Mouse (Mus musculus) adrenal gland, postnatal 36 days (tissue): ENCODE results near the gene A630076J17Rik. TPM values are rescaled to one million over a fixed set of nuclear protein-coding genes. Genes with fewer than 3 reads are reported as not detected.

Experiments used
- DNase-seq, 2 experiments: peaks; one replicate each; pipeline ENCODE4 v3.0.0; 2021; ENCODE audit warnings: mixed read lengths in 1 of 2
- total RNA-seq, 2 experiments: library from RNA; stranded (reverse); gene quantifications; 2 replicates each; pipeline ENCODE4 v1.2.3; 2021

A630076J17Rik gene
- total RNA-seq, 2 experiments from 2014 or later, result not detected

DNA sequence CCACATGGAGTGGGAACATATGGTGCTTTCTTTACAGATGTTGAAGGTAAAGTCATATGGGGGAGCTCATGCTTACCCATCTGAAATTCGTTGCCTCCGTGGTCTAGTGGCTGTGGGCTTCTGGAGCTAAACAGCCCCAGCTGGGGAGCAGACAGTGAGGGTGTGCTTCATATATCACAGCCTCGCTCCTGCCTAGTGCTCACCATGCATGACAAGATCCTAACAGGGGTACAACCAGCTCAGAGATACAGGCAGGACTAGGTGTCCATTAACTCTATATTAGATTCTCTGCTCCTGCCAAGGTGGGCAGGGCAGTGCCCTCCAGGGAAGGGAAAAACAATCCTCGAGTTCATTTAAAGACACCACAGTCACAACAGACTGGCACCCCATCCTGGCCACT is 788 bp downstream of the A630076J17Rik start:
- DNase-seq, result no peak

DNA sequence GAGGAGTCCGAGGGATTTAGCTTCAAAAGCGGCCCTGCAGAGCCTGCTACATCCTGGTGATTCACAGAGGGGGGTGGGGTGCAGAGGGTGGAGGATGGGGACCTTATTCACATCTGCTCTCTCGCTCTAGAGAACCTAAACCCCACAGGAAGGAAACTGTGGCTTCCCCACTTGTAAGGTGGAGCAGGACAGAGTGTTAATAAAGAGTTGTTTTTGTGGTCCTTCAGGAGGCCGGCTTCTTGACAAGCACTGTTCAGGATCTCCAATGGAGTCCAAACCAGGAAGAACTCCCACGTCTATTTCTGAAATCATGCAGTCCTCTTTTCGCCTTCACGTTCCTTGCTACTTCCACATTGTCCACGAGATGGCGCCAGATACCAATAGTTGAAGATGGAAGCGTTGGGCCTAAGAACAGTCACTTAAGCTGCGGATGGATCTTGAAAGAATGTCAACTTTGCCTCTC is 3.0 kb downstream of the A630076J17Rik start:
- DNase-seq, result peak; percentile 78 to 81

- DNase-seq, result no peak
These were observed 3.5 kb downstream of the A630076J17Rik start for GRCm38 (mm10) chr3:107233945-107234344.

DNA sequence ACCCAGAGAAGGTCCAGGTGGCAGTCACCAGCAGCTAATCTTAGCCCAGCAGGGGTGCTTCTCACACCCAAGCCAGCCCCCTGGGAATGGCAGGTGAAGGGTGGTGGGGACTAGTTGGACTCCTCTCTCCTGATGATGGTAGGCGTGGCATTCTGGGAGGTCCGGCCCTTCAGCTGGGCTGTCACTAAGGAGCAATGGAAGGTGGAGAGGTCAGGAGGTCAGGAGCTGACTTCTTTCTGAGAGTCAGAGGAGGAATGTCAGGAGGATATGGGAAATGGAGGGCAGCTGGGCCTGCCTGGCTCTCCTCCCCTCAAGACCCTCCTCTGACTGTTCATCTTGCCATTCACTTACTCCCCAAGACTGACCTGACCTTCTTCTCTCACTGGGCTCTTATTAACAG is 7.6 kb downstream of the A630076J17Rik start:
- DNase-seq, result no peak

- no peak for DNase-seq
These were observed 8.1 kb downstream of the A630076J17Rik start for GRCm38 (mm10) chr3:107238471-107238980.

GRCm38 (mm10) chr3:107239607-107240006 is 9.2 kb downstream of the A630076J17Rik start, which contains the start of gene Prok1:
Gene Prok1 (minus strand): TSS chr3:107239707.
- no peak for DNase-seq

DNA sequence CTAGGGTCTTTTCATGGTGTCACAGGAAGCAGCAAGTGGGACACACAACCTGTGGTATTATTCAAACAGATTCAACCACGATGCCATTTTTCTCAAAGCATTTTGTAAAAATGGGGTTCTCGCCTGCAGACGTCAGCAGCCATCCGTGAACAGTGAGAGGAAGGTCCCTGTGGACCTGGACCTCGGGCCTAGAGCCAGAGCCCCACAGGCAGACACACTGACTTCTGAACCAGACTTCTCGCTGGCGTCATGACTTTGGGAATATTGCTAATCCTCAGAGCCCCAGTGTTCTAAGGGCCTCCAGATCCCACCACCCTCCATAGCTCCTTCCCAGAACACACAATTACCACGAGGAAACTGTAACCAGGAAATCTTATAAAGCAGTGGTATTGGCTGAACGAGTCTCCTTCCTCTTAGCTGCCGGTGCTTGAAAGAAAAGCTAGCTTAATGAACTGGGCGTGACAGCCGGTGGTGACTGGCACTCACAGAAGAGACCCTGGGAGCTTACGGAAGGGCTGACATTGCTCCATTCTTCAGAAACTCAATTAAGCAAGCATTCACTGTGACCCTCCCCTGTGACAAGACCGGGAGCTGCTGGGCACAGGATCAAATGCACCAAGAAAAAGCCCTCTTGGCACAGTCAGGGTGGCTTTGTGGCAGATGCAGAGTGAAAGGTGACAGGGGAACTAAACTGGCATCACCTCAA is 11.1 kb downstream of the A630076J17Rik start:
- no peak for DNase-seq

GRCm38 (mm10) chr3:107246876-107247275 is 16.5 kb downstream of the A630076J17Rik start:
- no peak for DNase-seq

DNA sequence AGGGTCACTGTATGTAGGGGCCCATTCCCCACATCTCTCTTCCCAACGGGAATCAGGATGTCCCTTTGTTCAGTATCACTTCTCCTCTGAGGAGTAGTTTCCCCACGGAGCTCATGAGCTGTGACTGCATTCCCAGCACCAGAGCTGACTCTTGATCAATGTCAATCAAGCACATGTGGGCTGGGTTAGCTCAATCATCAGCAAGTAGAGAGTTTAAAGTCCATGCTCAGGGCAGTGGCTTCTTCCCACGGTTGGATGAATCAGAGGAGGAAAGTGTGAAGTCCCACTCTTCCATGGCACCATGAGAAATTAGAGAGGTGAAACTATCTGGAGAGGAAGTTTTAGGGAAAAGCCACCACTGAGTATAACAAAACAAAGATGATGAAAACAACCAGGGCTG is 18.6 kb downstream of the A630076J17Rik start:
- DNase-seq, result no peak

DNA sequence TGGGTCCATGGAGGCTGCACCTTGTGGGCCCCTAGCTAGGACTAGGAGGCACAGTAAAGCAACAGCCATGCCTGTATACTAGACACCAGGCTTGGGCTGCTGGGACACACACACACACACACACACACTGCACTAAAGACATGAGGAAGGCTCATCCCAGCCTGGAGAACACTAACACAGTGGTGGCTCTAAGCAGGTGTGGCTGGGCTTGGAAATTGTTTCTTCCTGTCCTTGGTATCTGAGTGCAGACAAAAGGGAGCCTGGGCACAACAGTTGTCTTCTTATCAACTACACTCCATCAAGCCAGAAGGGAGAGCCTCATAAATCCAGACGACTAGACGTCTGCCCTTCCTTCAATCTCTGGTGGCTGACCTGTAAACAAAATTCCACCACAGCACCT is 19.9 kb downstream of the A630076J17Rik start:
- no peak for DNase-seq

- DNase-seq, result no peak
These were observed 21.6 kb downstream of the A630076J17Rik start for GRCm38 (mm10) chr3:107252035-107252434.

DNA sequence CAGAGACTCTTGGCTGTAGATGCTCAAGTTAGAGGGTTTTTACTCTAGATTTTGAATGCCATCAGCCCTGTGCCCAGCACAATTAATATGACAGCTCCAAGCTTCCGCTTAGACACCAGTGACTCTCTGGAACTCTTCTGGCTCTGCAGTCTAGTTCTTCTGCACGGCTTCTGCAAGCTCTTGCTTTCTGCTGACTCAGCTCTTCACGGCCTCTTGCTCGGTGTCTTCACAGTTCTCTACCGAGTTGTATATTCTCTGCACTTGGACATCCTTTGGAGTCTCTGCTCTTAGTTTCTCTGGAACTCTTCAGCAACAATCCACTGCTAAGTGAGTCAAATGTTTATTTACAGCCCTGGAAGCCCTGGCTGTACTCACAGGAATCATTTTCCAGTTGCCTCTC is 23.5 kb downstream of the A630076J17Rik start:
- DNase-seq, result no peak

- DNase-seq, result no peak
These were observed 25.6 kb downstream of the A630076J17Rik start for GRCm38 (mm10) chr3:107255992-107256391.

DNA sequence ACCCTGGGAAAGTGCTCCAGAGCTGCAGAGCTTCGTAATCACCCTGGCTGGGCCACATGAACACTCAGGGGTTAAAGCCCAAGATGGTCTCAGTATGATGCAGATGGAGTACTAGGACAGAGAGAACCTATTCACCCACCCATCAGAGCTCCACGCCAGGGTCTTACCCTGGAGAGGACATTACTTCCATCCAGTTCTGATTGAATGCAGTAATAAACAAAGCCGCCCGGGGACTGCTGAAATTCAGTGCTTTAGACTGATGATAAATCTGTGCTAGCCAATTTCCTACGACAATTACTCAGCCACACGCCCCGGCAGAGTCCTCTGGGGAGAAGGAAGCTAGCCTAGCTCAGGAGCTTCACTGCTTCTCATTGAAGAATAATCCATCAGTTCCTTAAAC is 26.3 kb downstream of the A630076J17Rik start:
- DNase-seq, result no peak

GRCm38 (mm10) chr3:107257924-107258323 is 27.5 kb downstream of the A630076J17Rik start:
- DNase-seq, result no peak

DNA sequence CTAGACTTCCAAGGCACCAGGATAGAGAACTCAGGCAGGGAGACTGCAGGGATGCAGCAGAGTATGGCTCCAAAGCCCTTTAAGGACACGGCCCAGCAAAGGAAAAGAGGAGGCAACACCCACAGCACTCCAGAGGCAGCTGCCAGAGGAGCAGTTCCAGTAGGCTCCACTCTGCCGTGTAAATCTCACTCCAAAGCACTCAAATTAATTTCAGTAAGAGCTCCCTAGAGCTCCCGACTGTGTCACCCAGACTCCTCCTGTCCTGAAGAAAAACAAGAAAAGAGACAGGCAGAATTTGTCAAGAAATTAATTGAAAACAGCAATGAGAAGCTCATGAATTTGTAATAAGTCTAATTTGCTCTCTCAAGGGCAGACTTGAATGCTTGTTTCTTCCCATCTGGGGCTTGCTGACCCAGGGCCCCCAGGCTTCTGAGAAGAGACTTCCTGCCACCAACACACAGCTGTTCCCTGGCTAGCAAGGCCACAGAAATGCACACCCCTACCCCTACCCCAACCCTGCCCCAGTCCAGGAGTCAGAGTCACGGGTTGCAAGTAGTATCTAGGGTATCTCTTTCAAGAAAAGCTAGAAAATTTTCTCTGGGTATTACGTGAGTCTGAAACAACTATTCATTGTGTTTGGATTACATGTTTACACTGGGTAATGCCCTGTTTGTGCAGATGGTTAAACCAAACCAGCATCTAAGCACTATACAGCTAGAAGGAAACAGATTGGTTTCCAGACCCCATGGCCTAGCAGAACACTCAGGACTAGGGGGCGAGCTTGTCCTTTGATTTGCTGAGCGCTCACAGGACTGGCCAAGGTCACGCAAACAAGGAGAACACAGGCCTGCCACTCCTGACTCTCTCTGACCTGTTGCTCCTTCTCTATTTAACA is 30.8 kb downstream of the A630076J17Rik start:
- no peak for DNase-seq

GRCm38 (mm10) chr3:107261851-107262165 is 31.4 kb downstream of the A630076J17Rik start:
- DNase-seq, result peak; percentile 42 to 69

GRCm38 (mm10) chr3:107266814-107267345 is 36.5 kb downstream of the A630076J17Rik start:
- DNase-seq, result peak in 1 of 2 experiments; percentile 60

DNA sequence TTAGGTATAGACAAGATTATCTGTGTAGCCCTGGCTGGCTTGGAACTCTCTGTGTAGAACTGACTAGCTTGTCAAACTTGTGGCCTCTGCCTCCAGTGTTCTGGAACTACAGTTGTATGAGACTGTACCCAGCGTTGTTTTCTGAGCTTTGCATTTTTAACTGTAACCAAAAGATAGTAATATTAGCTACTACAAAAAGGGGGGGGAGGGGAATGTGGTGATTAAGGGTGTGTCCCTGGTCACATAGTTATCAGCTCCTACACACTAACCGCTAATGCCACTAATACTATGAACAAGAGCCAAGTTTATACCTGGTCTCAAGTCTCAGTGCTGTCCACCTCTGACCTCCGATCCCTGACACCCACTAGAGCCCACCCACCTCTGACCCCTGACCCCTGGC is 42.0 kb downstream of the A630076J17Rik start:
- no peak for DNase-seq

DNA sequence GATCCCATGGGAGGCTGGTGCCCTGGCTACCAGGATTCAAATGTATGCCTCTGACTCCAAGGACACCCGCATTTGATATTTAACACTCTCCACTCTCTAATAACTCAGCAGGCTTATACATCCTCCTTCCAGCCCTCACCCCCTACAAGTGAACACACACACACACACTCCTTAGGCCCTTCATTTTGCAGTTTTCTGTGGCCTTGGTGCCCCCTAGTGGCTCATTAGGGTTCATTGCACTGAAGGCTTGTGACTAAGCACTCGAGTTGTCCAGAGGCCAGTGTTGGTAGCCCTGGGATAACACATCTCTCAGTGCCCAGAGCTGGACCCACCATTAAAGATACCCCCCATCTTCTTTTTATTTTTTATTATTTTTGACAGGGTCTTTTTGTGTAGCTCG is 43.4 kb downstream of the A630076J17Rik start:
- DNase-seq, result peak; percentile 65 to 70

GRCm38 (mm10) chr3:107275351-107275750 is 44.9 kb downstream of the A630076J17Rik start:
- no peak for DNase-seq

DNA sequence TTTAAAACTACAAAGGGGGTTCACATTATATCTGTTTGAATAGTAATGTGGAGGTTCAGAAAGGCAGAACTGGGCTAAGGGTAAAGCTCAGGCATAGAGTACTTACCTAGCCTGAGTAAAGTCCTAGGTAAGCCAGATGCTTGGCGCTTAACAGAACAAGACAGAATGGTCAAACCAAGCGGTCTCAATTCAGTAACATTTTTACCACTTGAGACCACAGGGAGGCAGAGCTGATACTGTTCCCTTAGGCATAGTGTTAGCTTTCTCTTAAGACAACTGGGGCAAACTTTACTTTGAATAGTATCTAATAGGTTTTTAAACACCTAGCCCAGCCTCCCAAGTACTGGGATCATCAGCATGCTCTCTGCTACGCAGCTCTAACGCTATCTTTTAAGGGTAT is 45.6 kb downstream of the A630076J17Rik start:
- no peak for DNase-seq

DNA sequence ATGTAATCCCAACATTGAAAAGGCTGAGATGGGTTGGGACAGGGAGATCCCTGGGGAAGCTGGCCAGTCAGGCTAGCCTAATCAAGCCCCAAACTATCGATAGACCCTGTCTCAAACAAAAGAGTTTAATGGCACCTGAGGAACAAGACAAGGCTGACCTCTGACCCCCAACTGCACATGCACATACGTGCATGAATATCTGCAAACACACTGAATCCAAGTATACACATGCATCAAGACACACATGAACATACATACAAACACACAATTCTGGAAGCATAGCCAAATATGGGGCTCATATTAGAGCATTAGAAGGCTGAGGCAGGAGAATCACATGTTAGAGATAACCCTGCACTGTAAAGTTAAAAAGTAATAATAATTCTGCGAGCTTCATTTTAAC is 46.2 kb downstream of the A630076J17Rik start:
- no peak for DNase-seq
